Mouse (Mus musculus) T-helper 1 cell (primary cell): ENCODE measurements around the gene Cstf3.

ENCODE experiments used
- in situ Hi-C: fragments of 300-600 bp; cut with MboI, MseI; formaldehyde crosslinking; loops from one replicate; pipeline ENCODE4 v1.15.1; 2025; ENCODE audit warnings: high pct_unique_total_duplicates

Cstf3 gene

GRCm38 (mm10) chr2:104711585-104712485 lies 121.5 kb downstream of the Cstf3 start, which contains the start of gene Tcp11l1:
Gene Tcp11l1 (minus strand): TSS chr2:104712169.
- in situ Hi-C loops, result no loop called here

- in situ Hi-C loops, result no loop called here
Measured at GRCm38 (mm10) chr2:104712486-104712809, 122.1 kb downstream of the Cstf3 start.

- in situ Hi-C loops, result no loop called here
Measured at GRCm38 (mm10) chr2:104714254-104714691, 124.0 kb downstream of the Cstf3 start.
